Mouse (Mus musculus) spleen, adult 12 weeks (tissue): ENCODE measurements around the gene Eed.

ENCODE experiments used
- DNase-seq: peaks from one replicate; pipeline ENCODE4 v3.0.0; 2022; ENCODE audit warnings: low spot score

The Eed gene

DNA sequence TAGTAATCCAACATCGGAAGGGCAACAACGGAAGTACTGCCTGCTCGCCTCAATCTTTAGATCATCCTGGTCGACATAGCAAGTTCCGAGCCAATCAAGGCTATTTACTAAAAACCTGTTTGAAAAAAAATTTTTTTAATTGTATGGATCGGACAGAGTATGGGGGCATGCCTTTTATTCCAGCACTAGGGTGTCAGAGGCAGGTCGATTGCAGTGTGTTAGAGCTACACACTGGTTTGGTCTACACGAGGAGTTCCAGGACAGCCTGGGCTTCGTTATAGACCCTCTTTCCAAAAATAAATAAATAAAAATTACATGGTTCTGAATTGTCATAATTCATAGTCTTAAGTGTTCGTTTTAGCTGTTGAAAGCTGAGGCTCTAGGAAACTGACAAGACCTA is 774 bp upstream of the Eed start:
- no peak for DNase-seq

DNA sequence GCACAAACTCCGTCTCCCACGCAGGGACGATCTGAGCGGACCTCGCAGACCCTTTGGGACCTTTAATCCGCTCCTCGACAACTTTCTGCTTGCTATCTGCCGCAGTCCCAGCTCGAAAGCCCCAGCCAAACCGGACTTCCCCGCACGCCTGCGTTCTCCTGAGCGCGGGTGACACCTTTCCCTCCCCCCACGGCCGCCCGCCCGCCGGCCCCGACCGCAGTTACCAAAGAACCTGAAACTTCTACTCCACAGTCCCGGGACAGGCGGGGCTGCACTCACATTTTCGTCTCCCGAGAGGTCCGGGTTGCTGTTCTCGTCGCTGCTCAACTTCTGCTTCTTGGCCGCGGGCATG is 674 bp downstream of the Eed start:
- no peak for DNase-seq

DNA sequence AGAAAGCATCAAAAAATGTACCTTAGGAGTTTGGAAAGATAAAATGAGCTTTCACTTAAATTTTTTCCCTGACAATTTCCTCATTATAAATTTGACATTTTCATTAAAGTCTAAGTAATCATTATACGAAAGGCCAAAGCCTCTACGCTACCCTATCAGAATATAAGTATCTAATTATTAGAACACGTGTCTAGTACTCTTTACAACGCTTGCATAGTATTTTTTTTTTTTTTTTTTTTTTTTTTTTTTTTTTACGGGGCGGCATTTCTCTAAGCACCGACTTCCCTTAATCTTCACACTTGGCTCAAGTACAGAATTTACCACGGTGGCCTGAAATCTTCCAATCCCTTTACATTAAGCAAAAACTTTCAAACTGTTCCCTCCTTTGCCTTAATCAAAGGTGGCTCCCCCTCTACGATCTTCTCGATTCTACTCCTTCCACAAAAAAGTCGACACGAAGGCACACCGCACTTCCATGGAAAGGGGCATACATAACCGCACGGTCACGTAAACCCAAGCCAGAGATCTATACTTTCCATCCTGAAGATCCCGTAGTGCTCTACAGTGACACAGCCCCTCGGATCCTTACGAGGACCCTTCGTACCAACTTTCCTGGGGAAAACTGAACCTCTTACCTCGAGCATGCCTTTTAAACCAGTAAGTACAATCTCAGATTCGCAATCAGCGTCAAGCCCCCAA is 1.2 kb downstream of the Eed start:
- DNase-seq: peak; percentile 6

DNA sequence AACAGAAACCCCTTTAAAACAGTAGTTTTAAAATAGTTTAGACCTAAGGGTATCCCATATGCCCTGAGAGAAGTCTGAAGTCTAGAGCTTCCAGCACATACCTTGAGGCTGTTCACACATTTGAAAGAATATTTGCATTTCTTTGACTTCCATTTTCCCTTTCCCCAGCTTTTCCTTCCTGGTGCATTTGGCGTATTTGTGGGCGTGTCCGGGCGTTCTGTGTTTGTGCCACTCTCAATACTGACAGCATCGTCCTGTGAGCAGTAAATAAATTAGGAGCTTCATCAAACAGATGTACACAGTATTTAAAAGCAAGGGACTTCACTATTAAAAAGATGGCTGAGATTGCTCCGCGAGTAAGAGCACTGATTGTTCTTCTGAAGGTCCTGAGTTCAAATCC is 4.0 kb downstream of the Eed start:
- DNase-seq: no peak

DNA sequence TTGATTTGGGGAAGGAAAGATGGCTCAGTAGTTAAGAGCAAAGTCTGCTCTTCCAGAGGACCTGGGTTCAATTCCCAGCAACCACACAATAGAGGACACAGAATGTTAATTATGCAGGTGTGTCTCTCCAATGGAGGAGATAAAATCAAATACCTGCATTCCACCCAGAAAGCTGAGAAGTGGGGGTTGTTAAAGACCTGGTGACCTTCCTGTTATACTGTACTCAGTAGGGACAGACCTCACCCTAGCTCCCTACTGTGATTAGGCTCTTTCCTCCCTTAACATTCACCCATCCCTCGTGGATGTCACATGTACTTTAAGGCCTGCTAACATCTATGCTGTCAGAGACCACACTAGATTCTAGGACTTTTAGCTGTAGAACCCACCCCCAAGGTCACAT is 5.2 kb downstream of the Eed start:
- no peak for DNase-seq

DNA sequence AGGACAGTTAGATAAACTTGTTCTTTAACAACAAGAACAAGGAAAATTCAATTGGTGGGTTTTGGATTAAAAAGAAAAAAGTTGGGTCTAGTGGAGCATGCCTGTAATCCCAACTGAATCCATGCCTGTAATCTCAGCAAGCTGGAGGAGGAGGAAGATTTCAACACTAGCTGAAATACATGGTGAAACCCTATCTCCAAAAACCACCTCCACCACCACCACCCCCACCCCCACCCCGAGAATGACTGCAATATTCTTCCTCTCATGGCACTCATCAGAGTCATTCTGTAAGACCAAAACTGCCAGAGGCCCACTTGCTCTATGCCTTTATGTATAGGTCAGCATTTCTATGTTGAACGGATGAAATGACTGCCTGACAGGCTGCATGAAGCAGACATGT is 13.5 kb downstream of the Eed start:
- DNase-seq: no peak

DNA sequence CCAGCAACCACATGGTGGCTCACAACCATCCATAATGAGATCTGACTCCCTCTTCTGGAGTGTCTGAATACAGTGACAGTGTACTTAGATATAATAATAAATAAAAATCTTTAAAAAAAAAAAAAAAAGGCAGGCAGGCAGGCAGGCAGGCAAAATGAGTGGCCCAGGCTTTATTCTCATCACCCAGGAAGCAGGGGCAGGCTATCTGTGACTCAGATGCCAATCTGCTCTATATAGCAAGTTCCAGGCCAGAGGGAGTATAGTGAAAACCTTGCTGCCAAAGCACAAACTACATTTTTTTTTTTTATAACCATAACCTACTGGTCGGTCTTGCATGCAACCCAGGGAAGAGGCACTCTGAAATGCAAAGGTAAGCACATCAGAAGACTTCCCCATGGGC is 14.0 kb downstream of the Eed start:
- DNase-seq: no peak

DNA sequence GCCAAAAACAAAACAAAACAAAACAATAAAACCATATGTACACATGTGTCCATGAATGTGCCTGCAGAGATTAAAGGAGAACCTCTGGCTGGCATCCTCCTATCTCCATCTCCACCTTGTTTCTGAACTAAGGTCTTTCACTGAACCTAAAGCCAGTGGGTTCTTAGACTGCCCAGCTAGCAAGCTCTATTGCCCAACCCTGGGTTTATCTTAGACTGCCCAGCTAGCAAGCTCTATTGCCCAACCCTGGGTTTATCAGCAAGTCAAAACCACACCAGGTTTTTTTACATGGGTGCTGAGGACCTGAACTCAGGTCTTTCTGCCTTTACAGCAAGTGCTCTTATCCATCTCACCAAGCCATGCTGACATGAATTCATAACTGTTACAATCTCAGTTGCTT is 17.6 kb downstream of the Eed start:
- DNase-seq: no peak

DNA sequence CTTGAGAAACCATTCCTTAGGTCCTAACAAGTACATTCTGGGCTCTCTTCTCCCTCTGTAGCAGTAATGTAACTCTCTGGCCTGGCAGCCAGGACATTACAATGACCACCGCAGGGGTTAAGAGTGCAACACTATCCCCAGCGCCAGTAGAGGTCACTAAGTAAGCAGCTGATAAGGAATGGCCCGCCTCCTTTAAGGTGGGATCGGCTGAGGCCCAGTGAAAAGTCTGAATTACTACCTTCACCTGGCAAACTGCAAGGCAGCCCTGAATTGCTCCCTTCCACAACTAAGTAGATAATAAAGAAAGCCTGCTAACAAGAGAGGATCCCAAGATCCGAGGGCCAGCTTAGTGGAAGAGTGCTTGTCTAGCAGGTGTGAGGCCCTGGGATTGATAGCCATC is 23.5 kb downstream of the Eed start:
- no peak for DNase-seq

DNA sequence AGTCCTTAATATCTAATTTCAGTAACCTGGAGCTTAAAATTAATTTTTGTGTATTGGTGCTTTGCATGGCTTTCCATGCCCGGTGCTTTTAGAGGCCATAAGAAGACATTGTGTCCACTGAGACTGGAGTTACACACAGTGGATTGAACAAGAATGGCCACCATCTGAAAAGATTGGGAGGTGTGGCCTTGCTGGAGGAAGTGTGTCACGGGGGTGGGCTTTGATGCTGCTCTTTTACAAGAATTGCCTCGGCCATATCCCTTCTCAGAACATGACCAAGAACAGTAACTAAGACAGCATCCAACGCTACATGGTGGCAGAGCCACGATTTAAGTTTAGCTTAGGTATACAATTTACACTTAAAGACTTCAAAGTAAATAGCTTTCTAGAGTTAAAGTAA is 26.5 kb downstream of the Eed start:
- DNase-seq: no peak

DNA sequence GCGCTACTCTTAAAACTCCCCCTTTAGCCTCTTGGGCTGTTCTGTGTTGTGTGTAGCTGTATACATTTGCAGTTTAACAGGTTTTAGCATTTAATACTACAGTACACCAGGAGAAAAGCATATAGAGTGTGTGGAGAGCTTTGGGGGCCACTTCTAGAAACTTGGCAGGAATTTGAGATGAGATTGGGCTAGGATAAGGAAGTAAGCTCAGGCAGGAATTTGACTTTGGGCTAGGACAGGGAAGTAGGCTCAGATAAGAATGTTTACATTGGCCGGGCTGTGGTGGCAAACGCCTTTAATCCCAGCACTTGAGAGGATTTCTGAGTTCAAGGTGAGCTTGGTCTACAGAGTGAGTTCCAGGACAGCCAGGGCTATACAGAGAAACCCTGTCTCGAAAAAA is 31.4 kb downstream of the Eed start:
- DNase-seq: no peak

DNA sequence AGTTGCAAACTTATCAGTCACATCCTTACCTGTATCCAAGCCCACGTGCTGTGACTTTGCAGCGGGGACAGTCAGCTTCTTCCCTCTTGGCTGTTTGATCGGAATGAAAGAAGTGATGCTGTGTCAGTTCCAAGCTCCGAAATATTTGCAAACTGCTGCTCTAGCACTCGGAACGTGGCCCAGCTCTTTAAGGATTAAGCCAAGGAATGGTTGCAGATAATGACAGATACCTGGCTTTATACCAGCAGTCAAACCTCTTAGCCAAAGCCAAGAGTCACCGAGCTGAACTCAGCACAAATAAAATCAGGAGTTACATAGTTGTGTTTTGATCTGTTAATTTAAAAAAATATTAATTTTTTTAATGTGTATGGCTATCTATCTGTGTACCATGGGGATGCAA is 32.8 kb downstream of the Eed start:
- DNase-seq: no peak

DNA sequence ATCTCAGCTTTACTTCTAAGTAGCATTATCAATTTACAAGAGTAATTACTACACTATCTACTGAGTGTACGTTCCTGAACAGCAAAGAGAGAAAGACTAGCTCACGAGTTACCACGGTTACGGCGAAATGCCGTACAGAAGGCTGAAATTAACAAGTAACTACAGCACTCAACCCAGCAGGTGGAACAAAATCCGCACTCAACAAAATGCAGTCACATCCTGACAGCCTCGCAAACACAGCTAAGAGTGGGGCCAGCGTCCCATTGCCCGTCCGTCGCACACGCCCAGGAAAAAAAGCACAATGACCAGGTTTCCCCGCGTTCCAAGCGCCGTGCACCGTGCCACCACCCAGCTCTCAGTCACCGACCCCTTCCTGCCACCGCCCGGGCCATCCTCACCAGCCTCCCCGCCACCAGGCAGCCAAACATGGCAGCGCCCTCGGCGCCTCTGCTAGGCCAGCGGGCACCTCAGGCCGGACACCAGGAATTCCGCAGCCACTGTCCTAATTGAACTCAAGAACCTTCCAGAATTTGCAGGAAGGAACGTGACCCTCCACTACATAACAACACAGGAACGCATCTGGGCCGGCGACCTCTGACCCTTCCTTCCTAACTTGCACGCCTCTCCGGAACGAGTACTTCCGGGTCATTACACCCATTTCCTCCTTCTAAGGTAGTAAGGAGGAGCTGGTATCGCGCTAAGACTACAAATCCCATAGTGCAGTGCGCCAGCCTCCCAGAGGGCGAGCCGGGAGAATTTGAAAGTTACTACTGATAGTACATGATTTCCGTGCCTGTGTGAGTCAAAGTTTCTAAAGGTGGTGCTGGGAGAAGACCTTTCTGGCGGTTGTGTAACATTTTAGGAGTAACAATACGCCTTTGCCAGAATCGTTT is 40.0 kb downstream of the Eed start, which contains the start of gene Hikeshi:
Gene Hikeshi, minus strand, starts transcription at position 634 of the 893 bp plus-strand sequence.
- peak; percentile 85 for DNase-seq

DNA sequence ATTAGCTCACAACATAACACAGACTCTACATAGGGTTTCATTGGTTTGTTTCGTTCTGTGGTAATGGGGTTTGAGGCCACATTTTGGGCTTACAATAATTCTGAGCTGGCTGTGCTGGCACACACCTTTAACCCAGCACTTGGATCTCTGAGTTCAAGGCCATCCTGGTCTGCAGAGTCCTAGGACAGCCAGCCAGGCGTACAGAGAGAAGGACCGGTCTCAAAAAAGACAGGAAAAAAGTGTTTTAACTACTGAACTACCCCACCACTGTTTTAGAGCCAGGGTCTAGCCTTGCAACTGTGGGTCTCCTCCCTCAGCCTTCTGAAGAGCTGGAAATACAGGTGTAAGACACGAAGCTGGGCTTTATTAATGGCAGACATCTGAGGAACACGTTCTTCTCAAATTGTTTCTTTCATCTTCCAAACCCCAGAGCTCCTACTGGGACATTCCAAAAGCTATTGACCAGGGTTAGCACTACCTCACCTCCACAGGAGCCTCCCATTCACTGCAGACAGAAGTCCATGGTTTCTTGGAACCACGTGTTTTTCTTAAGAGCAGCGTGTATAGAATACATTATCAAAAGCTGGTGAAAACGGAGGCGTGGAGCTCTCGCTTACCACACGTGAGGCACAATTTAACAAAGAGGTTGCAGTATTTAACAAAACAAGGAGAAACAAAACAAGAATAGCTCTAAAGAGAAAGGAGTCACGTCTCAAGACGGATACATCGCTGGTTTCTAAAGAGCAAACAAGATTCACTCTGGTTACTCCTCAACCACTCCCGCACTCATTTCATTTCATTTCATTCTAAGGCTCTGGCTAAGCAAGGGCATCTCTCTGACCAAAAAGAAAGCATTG is 41.1 kb downstream of the Eed start:
- no peak for DNase-seq

DNA sequence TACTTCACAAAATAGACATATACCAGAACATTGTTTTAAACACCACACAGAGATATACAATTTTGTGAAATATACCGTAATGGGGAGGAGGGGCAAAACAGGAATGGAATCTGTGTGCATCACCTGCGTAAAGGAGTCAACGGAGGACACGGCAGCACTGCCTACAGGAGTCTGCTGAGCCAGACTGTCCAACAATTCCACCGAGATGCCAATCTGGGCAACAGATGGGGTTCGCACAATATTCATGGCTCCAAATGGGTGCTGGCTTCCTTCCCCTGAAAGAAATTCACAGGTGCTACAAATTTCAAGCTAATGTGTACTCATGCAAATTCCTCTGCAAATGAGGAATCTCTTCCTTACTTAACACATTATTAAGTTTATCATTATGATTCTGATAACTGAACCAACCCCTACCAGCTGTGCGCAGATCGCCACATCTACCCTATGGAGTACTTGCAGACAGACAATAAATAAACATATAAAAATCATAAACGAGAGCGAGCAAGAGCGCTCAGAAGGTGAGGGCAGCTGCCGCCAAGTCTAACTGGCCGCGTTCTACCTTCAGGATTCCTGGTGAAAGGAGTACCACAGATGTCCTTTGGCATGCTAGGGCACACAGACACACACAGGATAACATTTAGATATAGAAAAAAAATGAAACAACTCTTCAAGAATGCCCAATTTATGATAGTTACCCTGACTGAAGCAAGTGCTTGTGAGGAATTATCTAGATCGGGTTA is 57.2 kb downstream of the Eed start:
- DNase-seq: no peak

DNA sequence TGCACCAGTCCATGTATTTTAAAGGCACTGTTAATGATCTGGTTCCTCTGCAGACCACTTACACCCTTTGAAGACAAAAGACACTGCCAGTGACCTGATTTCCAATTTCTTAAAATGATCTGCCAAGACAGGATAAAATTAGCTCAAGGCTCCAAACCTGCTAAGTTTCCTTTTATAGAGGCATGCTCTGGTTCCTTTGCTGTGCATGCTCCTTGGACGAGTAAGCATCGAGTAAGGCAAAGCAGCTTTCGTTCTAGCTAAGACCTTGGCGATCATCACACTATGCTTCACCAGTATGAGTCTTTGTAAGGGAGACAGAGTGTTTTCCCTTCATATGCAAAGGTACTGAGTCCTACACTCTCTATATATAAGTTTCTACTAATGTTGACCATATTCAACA is 63.0 kb downstream of the Eed start:
- no peak for DNase-seq

DNA sequence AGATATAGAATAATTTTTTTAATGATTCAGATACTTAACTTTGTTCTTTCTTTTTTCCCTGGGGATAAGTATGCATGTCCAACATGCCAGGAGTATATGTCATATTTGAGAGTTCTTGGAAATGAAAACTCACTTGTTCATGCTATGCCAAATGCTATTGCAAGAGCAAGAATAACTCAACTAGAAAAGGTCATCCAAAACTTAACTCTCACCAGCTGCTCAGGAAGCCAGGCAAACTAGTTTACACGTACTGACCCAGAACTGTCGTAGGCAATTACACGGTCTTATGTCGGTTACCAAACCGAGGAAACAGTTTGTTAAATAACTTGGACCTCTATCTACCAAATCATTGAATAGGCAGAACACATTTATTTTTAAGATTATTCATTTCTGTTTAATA is 64.1 kb downstream of the Eed start:
- DNase-seq: no peak

DNA sequence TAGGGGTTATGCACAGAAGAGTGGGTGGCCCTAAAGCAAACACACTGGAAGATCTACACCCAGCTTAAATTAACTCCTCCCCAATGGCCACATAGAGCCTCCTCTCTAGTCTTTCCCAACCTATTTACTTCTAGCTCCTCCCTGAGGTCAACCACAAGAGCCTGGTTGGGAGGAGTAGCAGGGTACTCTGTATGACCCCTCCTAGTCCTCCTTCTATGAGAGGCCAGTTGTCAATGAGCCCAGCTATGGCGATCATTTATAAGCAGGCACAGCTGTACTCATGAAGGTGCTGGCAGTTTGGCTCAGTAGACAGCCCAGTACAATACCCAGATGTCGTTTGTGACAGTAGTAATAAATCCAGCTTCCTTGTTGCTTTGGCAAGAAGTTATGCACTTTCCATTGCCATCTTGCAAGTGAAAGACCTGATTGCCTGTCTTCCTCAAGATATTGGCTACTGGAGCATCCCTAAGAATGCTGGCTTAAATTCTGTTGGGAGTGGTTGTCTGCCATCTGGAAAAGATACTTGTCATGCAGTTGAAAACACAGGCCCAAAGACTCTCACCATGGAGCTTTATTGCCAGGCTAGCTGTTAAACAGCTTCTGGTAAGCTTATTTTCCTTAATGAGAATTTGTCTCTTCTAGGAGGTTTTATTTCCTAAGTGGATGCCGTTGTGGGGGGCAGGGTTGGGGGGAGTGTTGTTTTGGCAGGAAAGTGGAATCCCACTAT is 67.2 kb downstream of the Eed start:
- DNase-seq: no peak

DNA sequence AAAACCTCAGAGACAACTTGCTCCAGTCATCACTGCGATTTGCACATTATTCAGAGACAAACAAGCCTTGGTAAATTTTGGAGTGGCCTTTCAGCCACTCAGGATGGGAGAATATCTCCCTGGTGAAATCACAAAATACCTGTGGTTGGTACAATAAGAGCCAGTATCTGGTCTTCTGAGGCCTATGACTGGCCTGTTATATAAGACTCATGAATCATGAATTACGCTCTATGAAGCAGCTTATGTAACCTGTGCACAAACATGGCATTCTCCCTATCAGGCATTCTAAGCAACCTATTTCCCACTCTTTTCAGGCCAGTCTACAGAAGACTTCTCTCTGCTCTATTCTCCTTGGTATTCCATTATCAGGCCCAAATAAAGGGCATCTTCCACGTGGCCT is 68.4 kb downstream of the Eed start:
- no peak for DNase-seq

DNA sequence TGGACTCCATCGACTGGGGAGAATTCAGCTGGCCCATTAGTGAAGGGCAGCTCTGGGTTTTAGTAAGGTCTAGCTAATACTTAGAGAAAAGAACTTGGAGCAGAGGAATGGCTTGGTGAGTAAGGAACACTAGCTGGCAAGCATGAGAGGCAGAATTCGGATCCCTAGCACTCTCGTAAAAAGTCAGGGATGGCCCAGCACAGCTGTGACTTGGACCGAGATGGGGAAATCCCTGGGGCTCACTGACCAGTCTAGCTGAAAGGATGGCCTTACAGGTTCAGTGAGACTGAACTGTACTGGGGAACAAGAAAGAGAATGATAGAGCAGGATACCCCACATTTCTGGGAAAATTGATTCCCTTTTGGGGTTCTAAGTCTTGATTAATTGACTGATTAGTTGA is 71.1 kb downstream of the Eed start:
- no peak for DNase-seq

DNA sequence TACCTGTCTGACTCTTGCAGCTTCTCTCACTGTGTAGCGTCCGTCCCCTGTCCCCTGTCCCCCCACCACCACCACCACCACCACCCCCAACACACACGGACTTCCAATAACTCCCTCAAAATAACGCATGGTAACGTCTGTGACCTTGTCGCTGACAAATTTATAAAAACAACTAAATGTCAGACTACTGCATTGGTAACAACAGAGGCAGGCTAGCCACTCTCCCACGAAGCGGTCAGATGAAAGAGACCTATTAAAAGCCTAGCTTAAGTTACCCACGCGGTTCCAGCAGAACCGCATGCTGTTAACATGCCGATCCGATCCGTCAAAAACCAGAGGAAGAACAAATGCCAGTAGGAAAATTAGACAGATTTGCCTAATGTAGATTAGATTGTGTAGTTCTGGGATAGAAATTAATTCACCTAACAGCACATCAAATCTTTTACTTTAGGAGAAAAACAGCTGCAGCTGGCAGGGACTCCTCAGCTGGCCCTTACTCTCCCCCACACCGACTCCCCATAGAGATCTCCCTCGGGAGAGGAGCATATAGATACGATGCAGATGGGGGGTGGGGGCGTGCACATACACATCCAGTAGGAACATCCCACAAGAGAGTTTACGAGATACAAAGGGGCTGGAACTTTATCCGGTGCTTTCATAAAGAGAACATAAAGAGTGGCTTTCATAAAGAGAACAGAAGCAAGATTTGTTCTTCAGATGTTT is 71.7 kb downstream of the Eed start:
- no peak for DNase-seq
